Mouse (Mus musculus): Measurements from ENCODE around the gene Lrp4. TPM values are rescaled to one million over a fixed set of nuclear protein-coding genes. Genes with fewer than 3 reads are reported as not detected.
A peak's percentile ranks its signal among the peaks of the same experiment; 100 is the strongest.

Gene Lrp4
- total and polyA plus RNA-seq, 2 experiments from 2014 or later, result 3.4 to 19.2 TPM

DNA sequence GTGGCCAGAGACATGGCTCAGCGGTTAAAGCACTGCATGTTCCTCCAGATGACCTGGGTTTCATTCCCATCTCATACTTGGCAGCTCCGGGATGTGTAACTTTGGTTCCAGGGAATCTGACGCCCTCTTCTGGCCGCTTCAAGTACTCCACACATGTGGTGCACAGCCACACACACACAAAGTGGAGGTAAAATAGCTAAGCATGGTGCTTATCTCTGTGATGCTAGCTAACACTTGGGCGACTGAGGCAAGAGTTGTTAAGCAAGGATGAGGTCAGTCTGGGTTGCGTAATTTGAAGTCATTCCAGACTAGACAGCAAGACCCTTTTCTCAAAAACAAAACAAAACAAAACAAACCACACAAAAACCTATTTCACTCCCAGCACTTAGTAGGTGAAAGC lies 2.8 kb downstream of the Lrp4 start:
- Histone ChIP-seq H3K27ac (ENCODE audit: low read depth, low read length) (no peak overlapping the region), H3K4me3 (ENCODE audit: low read depth, low read length) (no peak overlapping the region), H3K9me3 (ENCODE audit: low read length) (no peaks in the 10 kb centered on the region), H3K27me3 (ENCODE audit: insufficient read depth, low read length) (peaks cover 4% of the 10 kb centered on the region; the same call in 1 of the 2 replicates), H3K4me1 (ENCODE audit: insufficient read depth, low read length) (peaks cover 11% of the 10 kb centered on the region; the same call in 1 of the 2 replicates), H3K4me2 (ENCODE audit: low read depth, low read length, poor library complexity, severe bottlenecking) (no peak overlapping the region), H3K36me3 (ENCODE audit: insufficient read depth, low read length) (no peaks in the 10 kb centered on the region), H3K9ac (replicated peaks; ENCODE audit: low read length, poor library complexity, severe bottlenecking) (no peak overlapping the region)
- WGBS, result 95% methylated on average over 6 of the region's 6 CpGs
- TF ChIP-seq CTCF (IDR thresholded peaks at IDR 0.05), result peak; percentile 50
- DNase-seq (ENCODE audit: low spot score) (no peak), ATAC-seq (ENCODE audit: low FRiP score) (no peak)

DNA sequence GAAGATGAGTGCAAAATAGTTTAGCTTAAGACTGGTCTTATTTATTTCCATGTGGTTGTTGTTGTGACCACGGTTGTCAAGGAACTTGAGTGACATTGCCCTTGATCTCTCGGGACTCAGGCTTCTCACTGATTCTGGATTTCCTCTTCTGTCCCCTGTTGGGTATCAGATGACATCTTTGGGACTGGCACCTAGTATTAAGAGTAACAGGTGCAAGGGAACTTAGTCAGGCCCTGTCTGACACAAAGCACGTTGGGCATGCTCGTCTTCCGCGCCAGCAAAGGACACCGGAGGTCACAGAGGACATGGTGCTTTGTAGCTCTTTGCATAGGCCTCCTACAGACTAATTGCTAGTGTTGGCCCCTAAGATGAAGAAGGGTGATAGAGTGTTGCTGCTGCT lies 3.5 kb downstream of the Lrp4 start:
- no peak overlapping the region for H3K4me3 ChIP-seq (ENCODE audit: low read depth, low read length)
- no peak overlapping the region for H3K27ac ChIP-seq (ENCODE audit: low read depth, low read length)
- WGBS, result 64% methylated on average over 7 of the region's 7 CpGs
- H3K9me3 ChIP-seq (ENCODE audit: low read length), result no peaks in the 10 kb centered on the region
- no peak for ATAC-seq (ENCODE audit: low FRiP score)
- no peak overlapping the region for H3K4me2 ChIP-seq (ENCODE audit: low read depth, low read length, poor library complexity, severe bottlenecking)
- no peaks in the 10 kb centered on the region for H3K36me3 ChIP-seq (ENCODE audit: insufficient read depth, low read length)
- no peak for DNase-seq (ENCODE audit: low spot score)
- no peak overlapping the region for H3K9ac ChIP-seq (replicated peaks; ENCODE audit: low read length, poor library complexity, severe bottlenecking)
- peaks cover 11% of the 10 kb centered on the region; the same call in 1 of the 2 replicates for H3K4me1 ChIP-seq (ENCODE audit: insufficient read depth, low read length)
- no peak for TF ChIP-seq CTCF (IDR thresholded peaks at IDR 0.05)
- H3K27me3 ChIP-seq (ENCODE audit: insufficient read depth, low read length), result peaks cover 4% of the 10 kb centered on the region; the same call in 1 of the 2 replicates

DNA sequence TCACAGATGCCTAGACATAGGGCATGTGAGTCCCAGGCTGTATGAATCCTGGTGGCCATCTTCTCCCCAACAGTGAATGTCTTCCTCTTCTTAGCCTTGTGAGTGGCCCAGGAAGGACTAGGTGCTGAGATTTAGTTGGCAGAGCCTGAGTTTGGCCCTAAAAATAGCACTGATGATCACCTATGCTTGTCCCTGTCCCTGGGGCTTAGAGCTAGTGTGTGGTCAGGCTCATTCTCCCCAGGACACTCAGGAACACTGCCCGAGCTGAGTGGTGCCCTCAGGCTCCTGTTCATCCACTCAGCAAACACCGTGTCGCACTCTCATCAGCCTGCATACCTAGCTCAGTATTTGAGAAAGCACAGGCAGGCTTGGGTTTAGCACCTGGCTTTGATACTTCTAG lies 4.0 kb downstream of the Lrp4 start:
- no peak for ATAC-seq (ENCODE audit: low FRiP score)
- H3K4me1 ChIP-seq (ENCODE audit: insufficient read depth, low read length), result peaks cover 11% of the 10 kb centered on the region; the same call in 1 of the 2 replicates
- H3K36me3 ChIP-seq (ENCODE audit: insufficient read depth, low read length), result no peaks in the 10 kb centered on the region
- peaks cover 4% of the 10 kb centered on the region; the same call in 1 of the 2 replicates for H3K27me3 ChIP-seq (ENCODE audit: insufficient read depth, low read length)
- WGBS, result 62% methylated on average over 3 of the region's 3 CpGs
- no peak overlapping the region for H3K4me2 ChIP-seq (ENCODE audit: low read depth, low read length, poor library complexity, severe bottlenecking)
- DNase-seq (ENCODE audit: low spot score), result no peak
- no peak overlapping the region for H3K9ac ChIP-seq (replicated peaks; ENCODE audit: low read length, poor library complexity, severe bottlenecking)
- TF ChIP-seq CTCF (IDR thresholded peaks at IDR 0.05), result no peak
- no peak overlapping the region for H3K4me3 ChIP-seq (ENCODE audit: low read depth, low read length)
- peak overlapping the region; percentile 26; the same call in 1 of the 2 replicates for H3K27ac ChIP-seq (ENCODE audit: low read depth, low read length)
- no peaks in the 10 kb centered on the region for H3K9me3 ChIP-seq (ENCODE audit: low read length)

DNA sequence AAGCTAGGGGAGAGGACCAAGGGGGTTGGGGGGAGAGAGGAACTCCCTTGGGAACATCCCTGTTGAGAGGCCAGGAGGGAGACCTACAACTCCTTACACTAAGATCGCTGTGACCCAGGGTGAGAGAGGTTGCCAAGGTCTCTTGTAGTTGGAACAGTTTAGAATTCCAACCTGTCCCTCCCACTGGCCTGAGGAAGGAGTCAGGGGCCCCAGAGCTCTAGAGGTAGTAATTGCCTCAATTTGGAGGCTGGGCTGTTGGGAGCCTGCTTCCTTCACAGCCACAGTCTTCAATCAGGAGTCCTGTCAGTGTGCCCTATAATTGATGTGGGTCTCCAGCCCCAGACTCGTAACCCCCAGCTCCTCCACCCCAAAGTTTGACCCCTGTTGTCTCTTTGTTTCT lies 4.9 kb downstream of the Lrp4 start:
- H3K27ac ChIP-seq (ENCODE audit: low read depth, low read length), result no peak overlapping the region

DNA sequence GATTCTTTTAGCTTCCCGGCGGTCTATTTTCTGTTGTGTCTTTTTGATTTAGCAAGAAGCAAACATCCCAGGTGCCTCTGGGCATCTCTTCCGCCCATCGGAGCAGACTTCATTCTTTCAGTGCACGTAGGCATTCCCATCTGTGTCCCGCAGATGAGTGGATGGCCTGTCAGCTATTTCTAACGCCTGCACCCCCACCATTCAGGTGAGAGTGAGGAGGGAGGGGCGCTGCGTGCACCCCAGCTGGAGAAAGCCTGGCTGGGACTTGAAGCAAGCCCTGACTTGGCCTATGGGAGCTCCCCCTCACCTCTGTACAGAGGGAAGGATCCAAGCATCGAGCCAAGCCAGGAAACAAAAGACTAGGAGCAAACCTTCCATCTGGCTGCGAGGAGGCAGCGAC lies 5.4 kb downstream of the Lrp4 start:
- Histone ChIP-seq H3K4me3 (ENCODE audit: low read depth, low read length) (no peak overlapping the region), H3K27ac (ENCODE audit: low read depth, low read length) (no peak overlapping the region), H3K4me2 (ENCODE audit: low read depth, low read length, poor library complexity, severe bottlenecking) (peak overlapping the region; percentile 38), H3K36me3 (ENCODE audit: insufficient read depth, low read length) (no peaks in the 10 kb centered on the region), H3K4me1 (ENCODE audit: insufficient read depth, low read length) (peaks cover 11% of the 10 kb centered on the region; the same call in 1 of the 2 replicates), H3K9me3 (ENCODE audit: low read length) (no peaks in the 10 kb centered on the region), H3K9ac (replicated peaks; ENCODE audit: low read length, poor library complexity, severe bottlenecking) (peak overlapping the region; percentile 46; the same call in 1 of the 2 replicates), H3K27me3 (ENCODE audit: insufficient read depth, low read length) (peaks cover 4% of the 10 kb centered on the region; the same call in 1 of the 2 replicates)
- WGBS, result 12% methylated on average over 12 of the region's 12 CpGs
- ATAC-seq (ENCODE audit: low FRiP score), result 0 out of 2 replicates have a peak, but pooled peaks have one; percentile 8
- TF ChIP-seq CTCF (IDR thresholded peaks at IDR 0.05), result no peak
- DNase-seq (ENCODE audit: low spot score), result peak; percentile 21

More for the DNA sequence above, 4.9 kb downstream of the Lrp4 start:
- no peaks in the 10 kb centered on the region for H3K9me3 ChIP-seq (ENCODE audit: low read length)
- no peak for DNase-seq (ENCODE audit: low spot score)
- H3K4me2 ChIP-seq (ENCODE audit: low read depth, low read length, poor library complexity, severe bottlenecking), result peak overlapping the region; percentile 38
- 23% methylated on average over 2 of the region's 2 CpGs for WGBS
- peaks cover 11% of the 10 kb centered on the region; the same call in 1 of the 2 replicates for H3K4me1 ChIP-seq (ENCODE audit: insufficient read depth, low read length)
- H3K9ac ChIP-seq (replicated peaks; ENCODE audit: low read length, poor library complexity, severe bottlenecking), result 0 out of 2 replicates have a peak overlapping the region, but pooled peaks have one; percentile 46
- peaks cover 4% of the 10 kb centered on the region; the same call in 1 of the 2 replicates for H3K27me3 ChIP-seq (ENCODE audit: insufficient read depth, low read length)
- no peak overlapping the region for H3K4me3 ChIP-seq (ENCODE audit: low read depth, low read length)
- TF ChIP-seq CTCF (IDR thresholded peaks at IDR 0.05), result no peak
- H3K36me3 ChIP-seq (ENCODE audit: insufficient read depth, low read length), result no peaks in the 10 kb centered on the region
- no peak for ATAC-seq (ENCODE audit: low FRiP score)

DNA sequence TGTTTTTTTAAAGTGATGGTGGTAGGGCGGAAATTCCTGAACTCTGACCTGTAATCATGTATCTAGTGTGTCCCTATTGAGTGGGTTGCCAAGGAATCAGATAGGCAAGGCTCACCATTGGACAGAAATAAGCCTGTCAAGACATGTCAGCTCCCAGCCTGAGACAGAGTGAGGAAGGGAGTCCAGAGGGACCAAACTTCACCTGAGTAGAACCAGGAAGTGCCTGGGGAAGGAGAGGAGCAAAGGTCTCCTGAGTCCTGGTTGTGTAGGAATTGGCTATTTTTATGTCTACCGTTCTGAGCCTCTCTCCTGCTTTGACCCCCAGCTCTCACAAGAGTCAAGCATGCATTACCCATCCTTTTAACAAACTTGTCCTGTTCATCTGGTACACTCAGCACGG lies 8.6 kb downstream of the Lrp4 start:
- Histone ChIP-seq H3K4me3 (ENCODE audit: low read depth, low read length) (no peak overlapping the region), H3K9ac (replicated peaks; ENCODE audit: low read length, poor library complexity, severe bottlenecking) (no peak overlapping the region), H3K27me3 (ENCODE audit: insufficient read depth, low read length) (no peaks in the 10 kb centered on the region), H3K9me3 (ENCODE audit: low read length) (no peaks in the 10 kb centered on the region), H3K36me3 (ENCODE audit: insufficient read depth, low read length) (no peaks in the 10 kb centered on the region), H3K27ac (ENCODE audit: low read depth, low read length) (no peak overlapping the region), H3K4me1 (ENCODE audit: insufficient read depth, low read length) (peaks cover 11% of the 10 kb centered on the region; the same call in 1 of the 2 replicates), H3K4me2 (ENCODE audit: low read depth, low read length, poor library complexity, severe bottlenecking) (no peak overlapping the region)
- WGBS, result 84% methylated on average over 3 of the region's 3 CpGs
- no peak for DNase-seq (ENCODE audit: low spot score)
- ATAC-seq (ENCODE audit: low FRiP score), result no peak
- TF ChIP-seq CTCF (IDR thresholded peaks at IDR 0.05), result no peak
